ENCODE assay signal across 14 mouse cellular contexts in the genomic region with DNA sequence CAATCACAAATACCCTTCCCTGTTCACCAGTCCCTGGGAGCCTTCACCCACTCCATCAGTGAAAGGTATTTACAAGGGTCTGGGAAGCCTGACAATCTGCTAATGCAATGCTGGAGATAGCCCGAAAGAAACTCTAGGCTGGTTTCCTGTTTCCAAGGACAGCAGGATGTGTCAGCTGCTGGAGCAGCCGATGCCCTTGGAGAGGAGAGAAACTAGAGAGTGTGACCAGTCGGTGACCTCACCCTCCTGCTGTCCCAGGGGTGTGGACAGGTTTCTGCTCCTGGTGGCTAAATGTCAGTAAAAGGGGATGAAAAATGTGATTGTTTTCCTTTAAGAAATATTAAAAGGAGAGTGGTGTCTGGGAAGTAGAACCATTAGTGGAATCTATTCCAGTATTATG. TPM values are rescaled to one million over a fixed set of nuclear protein-coding genes. Genes with fewer than 3 reads are reported as not detected.
A peak's percentile ranks its signal among the peaks of the same experiment; 100 is the strongest.
DNase-seq lines count a peak whose midpoint lies in the region; ATAC-seq and TF ChIP-seq lines count a peak whose summit lies in the region.
"Had no signal": no experiment of that assay in that cellular context is flagged by ENCODE, and none has a peak within 500 bp of the region (broad histone marks: within the 10 kb centered on the region; RNA-seq: fewer than 3 reads in every experiment).

No protein-coding gene starts in this region.

- H3K4me1 ChIP-seq in heart, postnatal 0 days (ENCODE audit: control insufficient read depth, insufficient read depth), result peaks cover 5% of the 10 kb centered on the region

- WGBS in heart, postnatal 0 days, result 18% methylated on average over 3 of the region's 3 CpGs

- DNase-seq in heart, postnatal 0 days (ENCODE audit: low spot score), result no peak
- no peak for DNase-seq in heart, adult 9 months (ENCODE audit: low spot score in 2 of 2)
- peak; percentile 23 for DNase-seq in lung, postnatal 10 days
- no peak for DNase-seq in lung, postnatal 14 days
- DNase-seq in R1 (ENCODE audit: low read depth, low spot score), result peak; percentile 47
- peak; percentile 37 for DNase-seq in mesoderm, embryonic 11.5 days (ENCODE audit: low read depth, low spot score)
- DNase-seq in right cerebral cortex, postnatal 25 days, result no peak
- DNase-seq: layer of hippocampus, adult 9-11 months; thymus, postnatal 25 days had no signal

- TF ChIP-seq EP300 in heart, postnatal 0 days (IDR thresholded peaks at IDR 0.05; ENCODE audit: low read depth), result no peak

- no peaks in the 10 kb centered on the region for H3K36me3 ChIP-seq in heart, postnatal 0 days (replicated peaks; ENCODE audit: control insufficient read depth, insufficient read depth, low read length)
- H3K36me3 ChIP-seq: limb, embryonic 13.5 days had no signal

- no peak overlapping the region for H3K4me2 ChIP-seq in heart, postnatal 0 days (ENCODE audit: low read depth, low read length)
- H3K4me2 ChIP-seq: limb, embryonic 13.5 days had no signal

- no peak overlapping the region for H3K27ac ChIP-seq in heart, postnatal 0 days (ENCODE audit: low read depth)
- H3K27ac ChIP-seq: limb, embryonic 13.5 days; macrophage had no signal

- no peaks in the 10 kb centered on the region for H3K9me3 ChIP-seq in heart, postnatal 0 days (replicated peaks; ENCODE audit: control insufficient read depth, low read length)
- H3K9me3 ChIP-seq: limb, embryonic 13.5 days had no signal

- TF ChIP-seq CTCF in heart, postnatal 0 days (IDR thresholded peaks at IDR 0.05; ENCODE audit: low read depth), result no peak

- H3K9ac ChIP-seq in heart, postnatal 0 days (replicated peaks; ENCODE audit: low read depth, low read length), result no peak overlapping the region
- H3K9ac ChIP-seq: limb, embryonic 13.5 days had no signal

- ATAC-seq in heart, postnatal 0 days (ENCODE audit: insufficient read depth, low read depth), result peak; percentile 55; the same call in 1 of the 2 replicates
- no peak for ATAC-seq in cerebellum, adult (ENCODE audit: insufficient number of reproducible peaks, low FRiP score, low TSS enrichment)
- ATAC-seq: activated CD4-positive, CD25-positive, alpha-beta regulatory T cell, adult 4 months; forebrain, embryonic 14.5 days had no signal

- H3K4me3 ChIP-seq in heart, postnatal 0 days (ENCODE audit: low read depth, low read length), result no peak overlapping the region
- H3K4me3 ChIP-seq: limb, embryonic 13.5 days had no signal

- H3K27me3 ChIP-seq in heart, postnatal 0 days (ENCODE audit: control insufficient read depth, insufficient read depth, low read length), result no peaks in the 10 kb centered on the region
- H3K27me3 ChIP-seq: limb, embryonic 13.5 days had no signal

RNA-seq across cellular contexts. Expression of a gene that starts 28.4 kb away (rescaled TPM):
- total RNA-seq in heart, postnatal 0 days (2014; rRNA removed; ENCODE audit: low replicate concordance), result 12.3 and 12.4 TPM in 2 replicates
- 8.1 and 9.4 TPM in 2 replicates for polyA plus RNA-seq in heart, postnatal 0 days (2015; fragmentation: Nextera tagmentation; extraction: Ambion mirVana)
- polyA plus RNA-seq: activated CD4-positive, CD25-positive, alpha-beta regulatory T cell, adult 4 months had no signal

Comparison
In these comparisons a context has a peak if more than half of its experiments do, and no peak if none do; other contexts are left out.
1. DNase-seq: peak in lung, postnatal 10 days (single experiment), R1 (single experiment) and mesoderm, embryonic 11.5 days (single experiment); none in heart, postnatal 0 days (single experiment), heart, adult 9 months (0 of 2), lung, postnatal 14 days (single experiment) and right cerebral cortex, postnatal 25 days (single experiment).